Mouse (Mus musculus): ENCODE results near the gene Tec. TPM values are rescaled to one million over a fixed set of nuclear protein-coding genes. Genes with fewer than 3 reads are reported as not detected.

The Tec gene
- 2.5 and 3.4 TPM in 2 replicates for polyA plus RNA-seq (2016; fragmentation: Nextera tagmentation; extraction: Ambion mirVana)

GRCm38 (mm10) chr5:72868091-72868875 lies at the start of gene Tec:
Gene Tec (minus strand): TSS chr5:72868483.
- WGBS = under 1% methylated on average over 60 of the region's 60 CpGs
- H3K4me3 ChIP-seq (replicated peaks) = peak within 1 kb of the TSS; percentile 57
- H3K9ac ChIP-seq (replicated peaks) = peak within 1 kb of the TSS; percentile 55
- H3K9me3 ChIP-seq = no peaks in the 10 kb centered on the region
- peak; percentile 89 for ATAC-seq (ENCODE audit: insufficient number of reproducible peaks, insufficient read depth, low FRiP score, low TSS enrichment, low read depth)
- peaks cover 9% of the 10 kb centered on the region; the same call in 1 of the 2 replicates for H3K4me1 ChIP-seq (replicated peaks)
- no peaks in the 10 kb centered on the region for H3K36me3 ChIP-seq
- peaks cover 59% of the 10 kb centered on the region for H3K27me3 ChIP-seq
- no peak within 1 kb of the TSS for H3K27ac ChIP-seq
- H3K4me2 ChIP-seq = peak within 1 kb of the TSS; percentile 86

GRCm38 (mm10) chr5:72916851-72917250 lies 48.6 kb upstream of the Tec start:
- H3K9ac ChIP-seq (replicated peaks) = no peak overlapping the region
- ATAC-seq (ENCODE audit: insufficient number of reproducible peaks, insufficient read depth, low FRiP score, low TSS enrichment, low read depth) = no peak

GRCm38 (mm10) chr5:72916048-72916447 lies 47.8 kb upstream of the Tec start:
- Histone ChIP-seq H3K4me2 (peak overlapping the region; percentile 59), H3K27me3 (peaks cover 8% of the 10 kb centered on the region), H3K9ac (replicated peaks) (peak overlapping the region; percentile 98), H3K27ac (peak overlapping the region; percentile 97; the same call in 1 of the 2 replicates), H3K36me3 (no peaks in the 10 kb centered on the region), H3K9me3 (no peaks in the 10 kb centered on the region), H3K4me3 (replicated peaks) (peak overlapping the region; percentile 99), H3K4me1 (replicated peaks) (peaks cover 22% of the 10 kb centered on the region)
- no peak for ATAC-seq (ENCODE audit: insufficient number of reproducible peaks, insufficient read depth, low FRiP score, low TSS enrichment, low read depth)
- WGBS = 35% methylated on average over 4 of the region's 4 CpGs

More at GRCm38 (mm10) chr5:72916851-72917250, 48.6 kb upstream of the Tec start:
- Histone ChIP-seq H3K36me3 (no peaks in the 10 kb centered on the region), H3K4me3 (replicated peaks) (no peak overlapping the region), H3K4me1 (replicated peaks) (peaks cover 22% of the 10 kb centered on the region), H3K9me3 (no peaks in the 10 kb centered on the region), H3K27me3 (peaks cover 4% of the 10 kb centered on the region), H3K27ac (no peak overlapping the region), H3K4me2 (peak overlapping the region; percentile 59)
- WGBS = 64% methylated on average over 1 of the region's 1 CpGs

GRCm38 (mm10) chr5:72914633-72915561 lies 46.6 kb upstream of the Tec start:
- peaks cover 9% of the 10 kb centered on the region for H3K27me3 ChIP-seq
- H3K9ac ChIP-seq (replicated peaks) = peak overlapping the region; percentile 98
- H3K9me3 ChIP-seq = no peaks in the 10 kb centered on the region
- H3K4me2 ChIP-seq = peak overlapping the region; percentile 59
- H3K36me3 ChIP-seq = no peaks in the 10 kb centered on the region
- peaks cover 22% of the 10 kb centered on the region for H3K4me1 ChIP-seq (replicated peaks)
- peak overlapping the region; percentile 97 for H3K27ac ChIP-seq
- WGBS = under 1% methylated on average over 61 of the region's 66 CpGs
- H3K4me3 ChIP-seq (replicated peaks) = peak overlapping the region; percentile 99
- ATAC-seq (ENCODE audit: insufficient number of reproducible peaks, insufficient read depth, low FRiP score, low TSS enrichment, low read depth) = peak; percentile 52

GRCm38 (mm10) chr5:72913648-72914557 lies 45.6 kb upstream of the Tec start, which contains the start of gene Slain2:
Gene Slain2 (plus strand): TSS chr5:72914304.
- Histone ChIP-seq H3K36me3 (no peaks in the 10 kb centered on the region), H3K27ac (peak within 1 kb of the TSS; percentile 97), H3K4me2 (peak within 1 kb of the TSS; percentile 59), H3K9me3 (no peaks in the 10 kb centered on the region), H3K4me1 (replicated peaks) (peaks cover 22% of the 10 kb centered on the region), H3K9ac (replicated peaks) (peak within 1 kb of the TSS; percentile 98), H3K4me3 (replicated peaks) (peak within 1 kb of the TSS; percentile 99), H3K27me3 (peaks cover 9% of the 10 kb centered on the region)
- under 1% methylated on average over 77 of the region's 83 CpGs for WGBS
- ATAC-seq (ENCODE audit: insufficient number of reproducible peaks, insufficient read depth, low FRiP score, low TSS enrichment, low read depth) = peak; percentile 93

- Histone ChIP-seq H3K4me1 (replicated peaks) (peaks cover 12% of the 10 kb centered on the region), H3K4me2 (no peak overlapping the region), H3K36me3 (no peaks in the 10 kb centered on the region), H3K4me3 (replicated peaks) (no peak overlapping the region), H3K9ac (replicated peaks) (no peak overlapping the region), H3K27ac (no peak overlapping the region), H3K27me3 (peaks cover 9% of the 10 kb centered on the region), H3K9me3 (no peaks in the 10 kb centered on the region)
- no peak for ATAC-seq (ENCODE audit: insufficient number of reproducible peaks, insufficient read depth, low FRiP score, low TSS enrichment, low read depth)
- WGBS = 93% methylated on average over 3 of the region's 3 CpGs
Measured at GRCm38 (mm10) chr5:72911284-72911683, 43.0 kb upstream of the Tec start.

- Histone ChIP-seq H3K9ac (replicated peaks) (no peak overlapping the region), H3K4me3 (replicated peaks) (no peak overlapping the region), H3K27ac (no peak overlapping the region), H3K4me2 (no peak overlapping the region), H3K4me1 (replicated peaks) (peaks cover 6% of the 10 kb centered on the region; the same call in 1 of the 2 replicates), H3K9me3 (no peaks in the 10 kb centered on the region), H3K36me3 (no peaks in the 10 kb centered on the region), H3K27me3 (peaks cover 9% of the 10 kb centered on the region)
- WGBS = 95% methylated on average over 1 of the region's 1 CpGs
- no peak for ATAC-seq (ENCODE audit: insufficient number of reproducible peaks, insufficient read depth, low FRiP score, low TSS enrichment, low read depth)
Measured at GRCm38 (mm10) chr5:72910373-72910772, 42.1 kb upstream of the Tec start.

- no peak for ATAC-seq (ENCODE audit: insufficient number of reproducible peaks, insufficient read depth, low FRiP score, low TSS enrichment, low read depth)
- Histone ChIP-seq H3K9ac (replicated peaks) (no peak overlapping the region), H3K4me2 (no peak overlapping the region), H3K4me3 (replicated peaks) (no peak overlapping the region), H3K9me3 (no peaks in the 10 kb centered on the region), H3K4me1 (replicated peaks) (peaks cover 6% of the 10 kb centered on the region; the same call in 1 of the 2 replicates), H3K27ac (no peak overlapping the region), H3K36me3 (no peaks in the 10 kb centered on the region), H3K27me3 (peaks cover 9% of the 10 kb centered on the region)
- WGBS = 74% methylated on average over 4 of the region's 4 CpGs
Measured at GRCm38 (mm10) chr5:72909363-72909762, 41.1 kb upstream of the Tec start.

- Histone ChIP-seq H3K9me3 (no peaks in the 10 kb centered on the region), H3K4me1 (replicated peaks) (peaks cover 6% of the 10 kb centered on the region; the same call in 1 of the 2 replicates), H3K4me2 (no peak overlapping the region), H3K4me3 (replicated peaks) (no peak overlapping the region), H3K27ac (no peak overlapping the region), H3K27me3 (peaks cover 9% of the 10 kb centered on the region), H3K36me3 (no peaks in the 10 kb centered on the region), H3K9ac (replicated peaks) (no peak overlapping the region)
- 84% methylated on average over 8 of the region's 8 CpGs for WGBS
- no peak for ATAC-seq (ENCODE audit: insufficient number of reproducible peaks, insufficient read depth, low FRiP score, low TSS enrichment, low read depth)
Measured at GRCm38 (mm10) chr5:72908324-72908936, 40.1 kb upstream of the Tec start.

- Histone ChIP-seq H3K27ac (no peak overlapping the region), H3K27me3 (peaks cover 8% of the 10 kb centered on the region), H3K4me2 (no peak overlapping the region), H3K9ac (replicated peaks) (no peak overlapping the region), H3K9me3 (no peaks in the 10 kb centered on the region), H3K36me3 (no peaks in the 10 kb centered on the region), H3K4me3 (replicated peaks) (no peak overlapping the region), H3K4me1 (replicated peaks) (no peaks in the 10 kb centered on the region)
- WGBS = 87% methylated on average over 6 of the region's 6 CpGs
- no peak for ATAC-seq (ENCODE audit: insufficient number of reproducible peaks, insufficient read depth, low FRiP score, low TSS enrichment, low read depth)
Measured at GRCm38 (mm10) chr5:72907402-72907801, 39.1 kb upstream of the Tec start.

Data from limb, embryonic 12.5 days (tissue).